Mouse (Mus musculus): ENCODE data around the gene Tcf7l2. TPM values are rescaled to one million over a fixed set of nuclear protein-coding genes. Genes with fewer than 3 reads are reported as not detected.

The Tcf7l2 gene
- polyA plus RNA-seq, 1 experiment from 2014 or later = 48.2 TPM

DNA sequence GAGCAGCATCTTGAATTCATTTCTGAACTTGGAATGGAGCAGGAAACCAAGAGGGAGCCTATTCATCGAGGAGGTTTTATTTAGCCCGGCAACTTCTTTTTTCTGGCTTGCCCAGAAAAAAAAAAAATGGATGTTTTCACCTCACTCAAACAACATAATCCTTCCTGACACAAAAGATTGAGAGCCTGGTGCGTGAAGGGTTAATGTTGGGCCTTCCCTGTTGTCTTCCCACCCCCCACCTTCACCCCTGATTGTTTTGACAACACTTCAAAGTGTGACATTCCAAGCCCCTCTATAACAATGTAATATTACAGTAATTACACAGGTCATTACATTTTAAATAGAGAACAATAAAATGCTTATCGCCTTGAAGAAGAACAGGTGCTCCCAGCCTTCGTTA, 4.6 kb downstream of the Tcf7l2 start:
- no peaks in the 10 kb centered on the region for H3K27me3 ChIP-seq
- no peak overlapping the region for H3K27ac ChIP-seq
- peaks cover 62% of the 10 kb centered on the region for H3K4me1 ChIP-seq (replicated peaks)
- no peak overlapping the region for H3K4me3 ChIP-seq
- no peak for ATAC-seq (replicated peaks; ENCODE audit: insufficient number of reproducible peaks, insufficient read depth, low FRiP score, low read depth)
- H3K4me2 ChIP-seq = 0 out of 2 replicates have a peak overlapping the region, but pooled peaks have one; percentile 18
- H3K9ac ChIP-seq = no peak overlapping the region
- WGBS = 50% methylated on average over 5 of the region's 5 CpGs
- H3K36me3 ChIP-seq = no peaks in the 10 kb centered on the region
- H3K9me3 ChIP-seq (replicated peaks) = no peaks in the 10 kb centered on the region

DNA sequence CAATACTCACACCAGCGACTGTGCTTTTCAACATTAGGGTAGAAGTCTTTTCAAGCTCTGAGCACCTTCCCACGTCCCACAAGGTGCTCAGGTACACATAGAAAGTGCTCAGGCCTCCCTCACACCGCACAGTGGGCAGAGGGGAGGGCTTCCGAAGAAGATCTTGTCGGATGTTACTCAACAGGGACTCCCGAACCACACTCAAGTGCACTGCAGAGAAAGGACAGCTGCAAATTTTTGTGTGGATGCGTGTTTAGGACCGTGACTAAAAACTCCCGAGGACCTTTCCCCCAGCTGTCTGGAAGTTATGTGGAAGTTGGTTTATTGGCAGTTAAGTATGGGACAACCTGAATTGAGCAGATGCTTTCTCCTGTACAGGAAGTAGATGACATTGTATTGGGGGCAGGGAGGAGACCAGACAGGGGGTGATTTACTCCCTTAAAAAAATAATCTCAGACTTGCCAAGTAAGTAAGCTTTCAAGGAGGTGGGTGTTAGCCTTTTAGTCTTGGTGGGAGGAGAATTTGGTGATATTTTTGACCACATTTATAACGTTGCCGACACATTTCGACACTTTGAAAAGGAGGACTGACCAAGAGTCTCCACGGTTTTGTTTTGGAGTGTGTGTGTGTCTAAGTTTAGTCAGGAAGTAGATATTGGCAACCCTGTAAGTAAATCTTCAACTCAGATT, 5.8 kb downstream of the Tcf7l2 start:
- ATAC-seq (replicated peaks; ENCODE audit: insufficient number of reproducible peaks, insufficient read depth, low FRiP score, low read depth) = no peak
- Histone ChIP-seq H3K36me3 (no peaks in the 10 kb centered on the region), H3K4me1 (replicated peaks) (peaks cover 68% of the 10 kb centered on the region), H3K4me3 (no peak overlapping the region), H3K9me3 (replicated peaks) (no peaks in the 10 kb centered on the region), H3K27me3 (no peaks in the 10 kb centered on the region), H3K4me2 (peak overlapping the region; percentile 37), H3K27ac (peak overlapping the region; percentile 58), H3K9ac (0 out of 2 replicates have a peak overlapping the region, but pooled peaks have one; percentile 4)
- 23% methylated on average over 13 of the region's 13 CpGs for WGBS

DNA sequence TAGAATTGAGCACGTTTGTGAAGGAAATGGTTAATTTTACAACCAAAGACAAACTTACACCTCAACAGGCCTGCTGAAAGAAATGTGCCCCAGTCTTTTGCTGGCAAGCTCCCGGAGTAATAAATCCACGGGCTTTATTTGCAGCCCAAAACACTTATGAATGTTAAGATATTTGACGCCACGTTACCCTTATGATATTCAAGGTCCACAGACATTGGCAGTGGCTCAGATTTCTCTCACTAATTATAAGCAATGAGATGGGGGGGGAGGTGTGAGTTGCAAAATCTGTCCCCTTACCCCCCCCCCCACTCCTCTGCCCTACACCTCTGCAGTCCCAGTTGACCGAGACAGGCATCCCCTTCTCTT, 6.3 kb downstream of the Tcf7l2 start:
- 0 out of 2 replicates have a peak overlapping the region, but pooled peaks have one; percentile 4 for H3K9ac ChIP-seq
- H3K4me3 ChIP-seq = no peak overlapping the region
- WGBS = 20% methylated on average over 6 of the region's 6 CpGs
- peak overlapping the region; percentile 58 for H3K27ac ChIP-seq
- H3K27me3 ChIP-seq = no peaks in the 10 kb centered on the region
- no peaks in the 10 kb centered on the region for H3K36me3 ChIP-seq
- peaks cover 74% of the 10 kb centered on the region for H3K4me1 ChIP-seq (replicated peaks)
- no peaks in the 10 kb centered on the region for H3K9me3 ChIP-seq (replicated peaks)
- H3K4me2 ChIP-seq = peak overlapping the region; percentile 37
- ATAC-seq (replicated peaks; ENCODE audit: insufficient number of reproducible peaks, insufficient read depth, low FRiP score, low read depth) = no peak

DNA sequence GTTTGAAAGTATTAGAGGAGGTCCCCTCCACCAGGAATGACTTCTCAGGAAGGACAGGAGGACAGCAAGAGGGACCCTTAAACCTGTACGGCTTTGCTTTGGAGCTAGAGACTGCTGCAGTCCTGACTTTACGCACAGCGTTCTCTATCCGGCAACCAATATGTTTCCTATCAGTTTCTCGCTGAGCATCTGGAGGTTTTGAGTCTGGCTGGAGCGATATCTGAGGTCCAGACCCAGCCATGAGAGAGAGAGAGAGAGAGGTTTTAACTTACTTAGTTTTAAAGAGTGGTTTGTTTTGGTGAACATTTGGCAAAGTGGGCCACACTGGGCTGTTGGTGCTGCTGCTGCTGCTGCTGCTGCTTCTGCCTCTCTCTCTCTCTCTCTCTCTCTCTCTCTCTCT, 7.2 kb downstream of the Tcf7l2 start:
- Histone ChIP-seq H3K36me3 (no peaks in the 10 kb centered on the region), H3K27ac (peak overlapping the region; percentile 58), H3K9ac (peak overlapping the region; percentile 4; the same call in 1 of the 2 replicates), H3K4me1 (replicated peaks) (peaks cover 79% of the 10 kb centered on the region), H3K27me3 (no peaks in the 10 kb centered on the region), H3K9me3 (replicated peaks) (no peaks in the 10 kb centered on the region), H3K4me2 (peak overlapping the region; percentile 37), H3K4me3 (0 out of 2 replicates have a peak overlapping the region, but pooled peaks have one; percentile 0)
- 30% methylated on average over 6 of the region's 6 CpGs for WGBS
- ATAC-seq (replicated peaks; ENCODE audit: insufficient number of reproducible peaks, insufficient read depth, low FRiP score, low read depth) = no peak

DNA sequence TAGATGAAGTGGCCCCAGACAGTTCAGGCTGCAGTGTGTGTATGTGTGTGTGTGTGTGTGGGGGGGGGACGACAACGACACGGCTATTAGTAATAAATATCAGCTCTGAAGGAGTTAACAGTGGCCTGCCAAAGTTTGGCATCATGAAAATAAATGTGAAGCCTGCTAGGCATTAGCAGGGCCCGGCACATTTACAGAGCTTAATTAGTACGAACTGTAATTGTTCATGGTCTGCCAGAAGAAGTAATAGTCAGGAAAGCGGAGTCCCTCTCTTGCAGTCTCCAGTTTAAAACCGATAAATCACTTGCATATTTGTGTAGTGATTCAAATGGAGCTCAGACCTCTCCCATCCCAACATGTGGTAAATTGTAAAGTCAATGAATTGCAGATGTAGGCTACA, 7.9 kb downstream of the Tcf7l2 start:
- Histone ChIP-seq H3K4me2 (peak overlapping the region; percentile 37), H3K4me1 (replicated peaks) (peaks cover 86% of the 10 kb centered on the region), H3K9me3 (replicated peaks) (no peaks in the 10 kb centered on the region), H3K36me3 (no peaks in the 10 kb centered on the region), H3K4me3 (no peak overlapping the region), H3K27me3 (no peaks in the 10 kb centered on the region), H3K27ac (no peak overlapping the region), H3K9ac (no peak overlapping the region)
- 57% methylated on average over 7 of the region's 7 CpGs for WGBS
- ATAC-seq (replicated peaks; ENCODE audit: insufficient number of reproducible peaks, insufficient read depth, low FRiP score, low read depth) = no peak

DNA sequence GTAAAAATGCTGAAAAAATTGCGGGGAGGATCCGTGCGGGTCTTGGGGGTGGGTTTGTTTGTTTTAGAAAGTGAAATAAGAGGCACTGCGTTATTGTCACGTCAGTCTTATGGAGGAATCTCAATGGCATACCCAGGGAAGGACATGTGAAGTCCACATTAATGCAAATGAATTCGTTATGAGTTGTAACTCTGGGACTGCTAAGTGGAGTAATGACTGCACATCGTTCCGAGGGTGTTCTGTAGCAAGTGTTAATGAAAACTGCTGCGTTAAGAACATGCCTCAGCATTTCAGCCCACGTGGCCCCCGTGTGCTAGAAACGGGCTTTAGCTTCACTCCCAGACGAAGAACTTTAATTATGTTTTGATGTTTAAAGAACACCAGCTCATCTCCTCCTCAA, 8.4 kb downstream of the Tcf7l2 start:
- 74% methylated on average over 13 of the region's 13 CpGs for WGBS
- no peaks in the 10 kb centered on the region for H3K36me3 ChIP-seq
- H3K9ac ChIP-seq = no peak overlapping the region
- no peak overlapping the region for H3K4me2 ChIP-seq
- no peak overlapping the region for H3K4me3 ChIP-seq
- no peaks in the 10 kb centered on the region for H3K9me3 ChIP-seq (replicated peaks)
- ATAC-seq (replicated peaks; ENCODE audit: insufficient number of reproducible peaks, insufficient read depth, low FRiP score, low read depth) = no peak
- peaks cover 87% of the 10 kb centered on the region for H3K4me1 ChIP-seq (replicated peaks)
- H3K27ac ChIP-seq = no peak overlapping the region
- no peaks in the 10 kb centered on the region for H3K27me3 ChIP-seq

DNA sequence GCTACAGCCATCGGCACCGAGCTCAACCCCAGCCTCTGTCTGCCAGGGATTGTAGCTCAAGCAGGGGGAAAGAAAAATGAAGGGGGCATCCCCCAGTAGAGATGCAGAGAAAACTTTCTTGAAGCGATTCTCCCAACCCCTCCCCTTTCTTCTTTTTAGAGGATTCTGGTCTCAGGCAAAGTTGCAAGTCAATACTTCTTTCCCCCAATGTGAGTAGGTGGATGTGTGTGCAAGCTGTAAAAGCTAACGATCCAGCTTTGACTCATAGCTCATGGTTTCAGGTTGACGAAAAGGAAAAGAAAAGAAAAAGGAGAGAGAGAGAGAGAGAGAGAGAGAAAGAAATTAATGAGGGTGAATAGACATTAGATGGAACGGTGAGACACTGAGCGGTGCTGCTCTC, 8.8 kb downstream of the Tcf7l2 start:
- WGBS = 73% methylated on average over 7 of the region's 7 CpGs
- Histone ChIP-seq H3K36me3 (no peaks in the 10 kb centered on the region), H3K4me1 (replicated peaks) (peaks cover 87% of the 10 kb centered on the region), H3K9me3 (replicated peaks) (no peaks in the 10 kb centered on the region), H3K4me3 (no peak overlapping the region), H3K27ac (no peak overlapping the region), H3K9ac (no peak overlapping the region), H3K27me3 (no peaks in the 10 kb centered on the region), H3K4me2 (no peak overlapping the region)
- ATAC-seq (replicated peaks; ENCODE audit: insufficient number of reproducible peaks, insufficient read depth, low FRiP score, low read depth) = no peak

DNA sequence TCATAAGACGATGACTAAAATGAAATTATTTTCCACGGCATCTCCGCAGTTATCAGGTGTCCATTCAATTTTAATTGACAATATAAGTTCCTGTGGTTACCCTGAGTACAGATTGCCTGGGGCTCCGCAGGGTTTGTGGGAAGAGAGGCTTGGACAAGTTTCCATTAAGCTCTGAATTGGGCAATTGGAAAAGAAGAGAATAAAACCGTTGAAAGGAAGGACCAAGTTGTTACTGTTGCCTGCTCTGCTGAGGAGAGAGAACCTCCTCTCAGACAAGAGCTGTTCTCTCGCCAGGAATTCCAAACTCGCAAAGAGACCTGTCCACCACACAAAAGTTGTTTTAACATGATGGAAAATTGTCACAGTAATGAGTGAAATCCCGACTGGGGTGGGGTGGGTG, 11.2 kb downstream of the Tcf7l2 start:
- WGBS = 55% methylated on average over 8 of the region's 8 CpGs
- no peak overlapping the region for H3K4me2 ChIP-seq

DNA sequence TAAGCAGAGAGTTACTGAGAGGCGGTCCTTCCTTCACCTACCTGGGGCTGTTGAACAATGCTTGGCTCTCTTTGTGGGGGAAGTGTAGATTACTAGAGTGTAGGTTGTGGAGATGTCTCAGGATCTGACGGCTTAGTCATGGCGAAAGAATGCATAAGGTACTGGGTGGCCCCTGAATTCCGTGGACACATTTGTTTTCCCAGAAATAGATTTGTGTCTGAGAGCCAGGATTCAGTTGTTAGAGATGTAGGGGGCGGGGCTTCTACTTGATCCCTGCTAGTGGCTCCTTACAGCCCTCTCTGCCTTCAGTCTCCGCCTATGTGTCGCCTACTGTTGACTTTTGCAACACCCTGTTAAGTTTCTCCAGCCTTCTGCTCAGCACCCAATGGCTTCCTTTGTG, 12.7 kb downstream of the Tcf7l2 start:
- no peak overlapping the region for H3K9ac ChIP-seq
- no peaks in the 10 kb centered on the region for H3K27me3 ChIP-seq
- 34% methylated on average over 7 of the region's 7 CpGs for WGBS
- H3K4me3 ChIP-seq = no peak overlapping the region
- peaks cover 83% of the 10 kb centered on the region for H3K4me1 ChIP-seq (replicated peaks)
- H3K27ac ChIP-seq = peak overlapping the region; percentile 72
- no peaks in the 10 kb centered on the region for H3K9me3 ChIP-seq (replicated peaks)
- peak overlapping the region; percentile 26; the same call in 1 of the 2 replicates for H3K4me2 ChIP-seq
- H3K36me3 ChIP-seq = no peaks in the 10 kb centered on the region
- peak; percentile 44; the same call in 1 of the 2 replicates for ATAC-seq (replicated peaks; ENCODE audit: insufficient number of reproducible peaks, insufficient read depth, low FRiP score, low read depth)

More for the DNA sequence above, 11.2 kb downstream of the Tcf7l2 start:
- H3K4me1 ChIP-seq (replicated peaks) = peaks cover 90% of the 10 kb centered on the region
- no peaks in the 10 kb centered on the region for H3K9me3 ChIP-seq (replicated peaks)
- H3K27me3 ChIP-seq = no peaks in the 10 kb centered on the region
- no peaks in the 10 kb centered on the region for H3K36me3 ChIP-seq
- ATAC-seq (replicated peaks; ENCODE audit: insufficient number of reproducible peaks, insufficient read depth, low FRiP score, low read depth) = no peak
- no peak overlapping the region for H3K4me3 ChIP-seq
- no peak overlapping the region for H3K9ac ChIP-seq
- H3K27ac ChIP-seq = peak overlapping the region; percentile 37; the same call in 1 of the 2 replicates

DNA sequence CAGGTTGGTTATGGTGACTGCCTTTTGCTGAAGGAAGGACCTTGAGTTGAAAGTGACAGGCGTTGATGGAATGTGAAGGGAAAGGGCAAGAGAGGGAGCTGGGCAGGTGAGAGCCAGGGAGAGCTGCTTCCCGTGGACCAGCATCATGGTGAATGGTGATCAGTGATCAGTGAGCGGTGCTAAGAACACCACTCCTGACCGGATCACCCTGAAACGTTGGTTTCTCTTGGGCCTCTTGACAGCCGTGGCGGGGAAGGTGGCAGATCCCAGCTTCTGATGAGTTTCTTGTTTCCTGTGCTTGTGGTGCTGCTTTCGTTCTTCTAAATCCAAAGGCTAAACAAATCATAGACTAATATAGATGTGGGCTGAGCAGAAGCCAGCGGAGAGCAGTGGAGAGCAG, 13.8 kb downstream of the Tcf7l2 start:
- no peak for ATAC-seq (replicated peaks; ENCODE audit: insufficient number of reproducible peaks, insufficient read depth, low FRiP score, low read depth)
- H3K4me1 ChIP-seq (replicated peaks) = peaks cover 75% of the 10 kb centered on the region
- H3K36me3 ChIP-seq = no peaks in the 10 kb centered on the region
- H3K27me3 ChIP-seq = no peaks in the 10 kb centered on the region
- H3K4me2 ChIP-seq = no peak overlapping the region
- no peaks in the 10 kb centered on the region for H3K9me3 ChIP-seq (replicated peaks)
- 90% methylated on average over 9 of the region's 9 CpGs for WGBS
- H3K4me3 ChIP-seq = no peak overlapping the region
- no peak overlapping the region for H3K27ac ChIP-seq
- H3K9ac ChIP-seq = no peak overlapping the region

DNA sequence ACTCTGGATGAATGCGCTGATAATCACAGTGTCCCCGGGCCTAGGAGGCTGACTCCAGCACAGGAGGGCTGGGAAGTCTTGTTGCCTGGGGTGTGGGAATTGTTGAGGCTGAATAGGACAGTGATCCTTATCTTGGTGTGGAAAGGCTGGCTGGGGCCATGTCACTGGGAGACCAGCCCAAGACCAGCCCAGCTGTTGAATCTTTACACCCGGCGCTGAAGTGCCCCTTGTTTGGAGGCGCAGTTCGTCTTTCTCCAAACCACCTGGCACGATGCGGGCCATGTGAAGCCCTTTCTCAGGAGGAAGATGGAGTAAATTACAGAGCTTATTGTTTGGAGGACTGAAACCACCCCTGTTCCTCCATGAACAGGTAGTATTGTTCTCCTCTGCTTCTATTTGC, 15.1 kb downstream of the Tcf7l2 start:
- Histone ChIP-seq H3K36me3 (no peaks in the 10 kb centered on the region), H3K4me2 (peak overlapping the region; percentile 31; the same call in 1 of the 2 replicates), H3K9ac (no peak overlapping the region), H3K27me3 (no peaks in the 10 kb centered on the region), H3K4me1 (replicated peaks) (peaks cover 71% of the 10 kb centered on the region), H3K4me3 (no peak overlapping the region), H3K9me3 (replicated peaks) (no peaks in the 10 kb centered on the region), H3K27ac (peak overlapping the region; percentile 67)
- WGBS = 55% methylated on average over 8 of the region's 8 CpGs
- ATAC-seq (replicated peaks; ENCODE audit: insufficient number of reproducible peaks, insufficient read depth, low FRiP score, low read depth) = no peak

DNA sequence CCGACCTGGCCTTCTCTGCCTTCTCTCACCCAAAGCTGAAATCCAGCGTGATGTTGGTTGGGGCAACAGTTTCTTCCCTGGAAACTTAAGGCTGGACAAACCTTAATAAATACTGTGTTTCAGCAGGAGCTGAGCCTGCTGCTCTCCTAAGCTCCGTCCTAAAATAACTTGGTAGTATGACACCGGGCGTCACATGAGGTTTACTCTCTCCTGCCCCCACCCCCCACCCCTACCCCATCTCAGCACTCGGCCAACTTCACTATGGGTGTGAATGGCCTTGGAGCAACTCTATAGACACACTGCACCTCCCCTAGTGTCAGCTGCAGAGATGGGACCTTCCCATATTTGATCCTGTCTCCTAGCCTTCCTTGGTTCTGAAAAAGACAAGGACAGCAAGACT, 15.8 kb downstream of the Tcf7l2 start:
- Histone ChIP-seq H3K27me3 (no peaks in the 10 kb centered on the region), H3K4me1 (replicated peaks) (peaks cover 69% of the 10 kb centered on the region), H3K4me2 (peak overlapping the region; percentile 31), H3K4me3 (no peak overlapping the region), H3K9me3 (replicated peaks) (no peaks in the 10 kb centered on the region), H3K27ac (peak overlapping the region; percentile 67), H3K36me3 (peaks cover under 1% of the 10 kb centered on the region; the same call in 1 of the 2 replicates), H3K9ac (no peak overlapping the region)
- 56% methylated on average over 6 of the region's 6 CpGs for WGBS
- no peak; the same call in 1 of the 2 replicates for ATAC-seq (replicated peaks; ENCODE audit: insufficient number of reproducible peaks, insufficient read depth, low FRiP score, low read depth)

Measured in heart, embryonic 15.5 days (tissue).